Mouse (Mus musculus): ENCODE results near the gene Ntn4. TPM values are rescaled to one million over a fixed set of nuclear protein-coding genes. Genes with fewer than 3 reads are reported as not detected.

Gene Ntn4
- under 1 TPM; 0.12 to 0.27 TPM for polyA plus RNA-seq (2017; shearing (Covaris generic))

GRCm38 (mm10) chr10:93640521-93640952, at the start of gene Ntn4:
Ntn4 (plus strand) TSS chr10:93640681.
- no peak for ATAC-seq

- ATAC-seq: no peak
These were observed 48.0 kb upstream of the Ntn4 start for GRCm38 (mm10) chr10:93592456-93592855.

GRCm38 (mm10) chr10:93594022-93594482, 46.4 kb upstream of the Ntn4 start:
- ATAC-seq: peak; percentile 75

- ATAC-seq: no peak
These were observed 44.6 kb upstream of the Ntn4 start for GRCm38 (mm10) chr10:93595831-93596230.

GRCm38 (mm10) chr10:93596641-93597040, 43.8 kb upstream of the Ntn4 start:
- no peak for ATAC-seq

GRCm38 (mm10) chr10:93602309-93602708, 38.2 kb upstream of the Ntn4 start:
- no peak for ATAC-seq

GRCm38 (mm10) chr10:93603256-93603655, 37.2 kb upstream of the Ntn4 start:
- ATAC-seq: no peak

- no peak for ATAC-seq
These were observed 34.2 kb upstream of the Ntn4 start for GRCm38 (mm10) chr10:93606326-93606725.

GRCm38 (mm10) chr10:93608051-93608450, 32.4 kb upstream of the Ntn4 start:
- no peak for ATAC-seq

- no peak for ATAC-seq
These were observed 31.2 kb upstream of the Ntn4 start for GRCm38 (mm10) chr10:93609236-93609635.

GRCm38 (mm10) chr10:93610896-93611295, 29.6 kb upstream of the Ntn4 start:
- ATAC-seq: no peak

GRCm38 (mm10) chr10:93611419-93612007, 29.0 kb upstream of the Ntn4 start:
- peak; percentile 80 for ATAC-seq

- peak; percentile 73 for ATAC-seq
These were observed 25.6 kb upstream of the Ntn4 start for GRCm38 (mm10) chr10:93614850-93615249.

- ATAC-seq: no peak
These were observed 19.9 kb upstream of the Ntn4 start for GRCm38 (mm10) chr10:93620438-93621179.

GRCm38 (mm10) chr10:93623725-93624124, 16.8 kb upstream of the Ntn4 start:
- ATAC-seq: no peak

GRCm38 (mm10) chr10:93624151-93624550, 16.3 kb upstream of the Ntn4 start:
- no peak for ATAC-seq

GRCm38 (mm10) chr10:93630310-93630709, 10.2 kb upstream of the Ntn4 start:
- ATAC-seq: no peak

- no peak for ATAC-seq
These were observed 8.4 kb upstream of the Ntn4 start for GRCm38 (mm10) chr10:93632086-93632485.

- ATAC-seq: no peak
These were observed 6.9 kb upstream of the Ntn4 start for GRCm38 (mm10) chr10:93633563-93633962.

- no peak for ATAC-seq
These were observed 6.5 kb upstream of the Ntn4 start for GRCm38 (mm10) chr10:93633971-93634370.

GRCm38 (mm10) chr10:93635941-93636340, 4.5 kb upstream of the Ntn4 start:
- no peak for ATAC-seq

- peak; percentile 58 for ATAC-seq
These were observed 706 bp downstream of the Ntn4 start for GRCm38 (mm10) chr10:93640953-93641820.

Data from CD4-positive, CD25-positive, alpha-beta regulatory T cell, adult 4 months (primary cell).